Mouse (Mus musculus) bone marrow macrophage, adult 2 months (primary cell): Measurements from ENCODE around the gene Flt3l.

Source experiments
- CTCF ChIP-seq: IDR thresholded peaks from 2 replicates; pipeline ENCODE4 v1.5.1; 2012; ENCODE audit warnings: low read depth, mild to moderate bottlenecking, low read length, moderate library complexity
- POLR2A ChIP-seq: IDR thresholded peaks from 2 replicates; pipeline ENCODE4 v1.6.1; 2012; ENCODE audit warnings: mild to moderate bottlenecking, low read depth, low read length, borderline replicate concordance

GRCm38 (mm10) chr7:45094121-45094520 is 42.1 kb downstream of the Flt3l start:
- TF ChIP-seq CTCF, result no peak
- no peak for TF ChIP-seq POLR2A
